Comparison of ENCODE assay signal across 16 mouse cellular contexts in the genomic region with DNA sequence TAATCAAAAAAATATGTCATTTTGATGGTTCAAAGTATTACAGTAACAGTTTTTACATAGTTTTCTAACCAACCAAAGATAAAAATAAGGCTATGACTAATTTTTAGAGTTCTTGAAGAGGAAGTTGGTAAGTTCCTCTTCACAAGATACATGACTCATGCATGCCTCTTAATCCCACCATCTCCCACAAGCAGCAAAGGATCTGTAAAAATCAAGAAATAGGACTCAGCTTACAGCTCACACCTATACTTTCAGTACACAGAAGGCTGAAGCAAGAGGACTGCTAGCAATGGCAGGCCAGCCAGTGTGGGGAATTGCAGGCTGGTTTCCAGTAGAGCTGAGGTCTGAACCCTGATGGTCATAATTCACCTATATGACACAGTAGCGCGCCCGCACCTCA. TPM values are rescaled to one million over a fixed set of nuclear protein-coding genes. Genes with fewer than 3 reads are reported as not detected.
DNase-seq lines count a peak whose midpoint lies in the region; ATAC-seq and TF ChIP-seq lines count a peak whose summit lies in the region.
"Had no signal": no experiment of that assay in that cellular context is flagged by ENCODE, and none has a peak within 500 bp of the region (broad histone marks: within the 10 kb centered on the region; RNA-seq: fewer than 3 reads in every experiment).

No protein-coding gene starts in this region.

- intact Hi-C loops in left cerebral cortex, adult 2 months (cut with DNase I) = no loop called here

- TF ChIP-seq CTCF in left cerebral cortex, adult 2 months (IDR thresholded peaks at IDR 0.05) = no peak

- H3K4me3 ChIP-seq in left cerebral cortex, adult 2 months = no peak overlapping the region
- H3K4me3 ChIP-seq: stomach, embryonic 15.5 days had no signal

- DNase-seq in left cerebral cortex, adult 2 months (ENCODE audit: extremely low spot score in 1 of 2, low spot score in 2 of 2) = no peak
- DNase-seq in left cerebral cortex, adult 8-10 months (ENCODE audit: low spot score in 2 of 2) = no peak
- peak; percentile 7 to 21 for DNase-seq in monocyte, adult 2 months (ENCODE audit: low read depth in 1 of 2, low spot score in 2 of 2)
- no peak for DNase-seq in gastrocnemius, postnatal 4 days (ENCODE audit: low spot score in 2 of 2)
- no peak for DNase-seq in layer of hippocampus, adult 11-12 months (ENCODE audit: low spot score)
- DNase-seq: cerebellum, adult 9-10 months; gastrocnemius, postnatal 36 days; kidney, adult 2 months had no signal

- peak; percentile 74 for ATAC-seq in CD4-positive, CD25-positive, alpha-beta regulatory T cell, adult 4 months
- ATAC-seq in granulocyte monocyte progenitor cell, adult 5-6 weeks (replicated peaks; ENCODE audit: poor library complexity, severe bottlenecking) = peak; percentile 99
- no peak for ATAC-seq in cerebellum, adult (ENCODE audit: insufficient number of reproducible peaks, low FRiP score, low TSS enrichment)
- ATAC-seq: midbrain, embryonic 16.5 days had no signal

- H3K27ac ChIP-seq in left cerebral cortex, adult 2 months = peak overlapping the region; percentile 56; the same call in 1 of the 2 replicates
- H3K27ac ChIP-seq: liver, embryonic 14.5 days; stomach, embryonic 15.5 days had no signal

RNA-seq across cellular contexts. Expression of gene Atf6, which starts 14.0 kb away (rescaled TPM):
- total RNA-seq in left cerebral cortex, adult 2 months (2021) = 10 to 100 TPM; 52.7 to 59.5 TPM
- 10 to 100 TPM; 51.3 to 62.1 (median 55.1) TPM for total RNA-seq in left cerebral cortex, adult 8-10 months (2022)
- 1 to 10 TPM; 5.8 to 8.8 TPM for polyA plus RNA-seq in CD4-positive, CD25-positive, alpha-beta regulatory T cell, adult 4 months (2017; shearing (Covaris generic))
- 19.2 and 27.1 TPM in 2 replicates for total RNA-seq in granulocyte monocyte progenitor cell, adult 5-6 weeks (2014; fragmentation: Nextera tagmentation)
- 27.5 and 30.5 TPM in 2 replicates for total RNA-seq in granulocyte monocyte progenitor cell, adult 5-6 weeks (2017)
- 10 to 100 TPM; 16.4 to 17.4 TPM for total RNA-seq in gastrocnemius, postnatal 4 days (2021)

RNA-seq across cellular contexts. Expression of gene Gm26620, which starts 31.3 kb away (rescaled TPM):
- under 1 TPM; 0.45 to 0.58 TPM for total RNA-seq in left cerebral cortex, adult 2 months (2021)
- total RNA-seq in left cerebral cortex, adult 8-10 months (2022) = under 1 TPM in 3 of 4 experiments, not detected in 1; 0.46 to 0.87 (median 0.48) TPM
- polyA plus RNA-seq in CD4-positive, CD25-positive, alpha-beta regulatory T cell, adult 4 months (2017; shearing (Covaris generic)) = not detected
- total RNA-seq in granulocyte monocyte progenitor cell, adult 5-6 weeks (2014; fragmentation: Nextera tagmentation) = not detected in 2 replicates
- not detected in 2 replicates for total RNA-seq in granulocyte monocyte progenitor cell, adult 5-6 weeks (2017)
- under 1 TPM; 0.59 to 0.67 TPM for total RNA-seq in gastrocnemius, postnatal 4 days (2021)

RNA-seq across cellular contexts. Expression of gene Dusp12, which starts 31.7 kb away (rescaled TPM):
- 10 to 100 TPM; 14.3 to 15.5 TPM for total RNA-seq in left cerebral cortex, adult 2 months (2021)
- 10 to 100 TPM; 17.1 to 23.1 (median 19.1) TPM for total RNA-seq in left cerebral cortex, adult 8-10 months (2022)
- 10 to 100 TPM; 14.8 to 16.1 TPM for polyA plus RNA-seq in CD4-positive, CD25-positive, alpha-beta regulatory T cell, adult 4 months (2017; shearing (Covaris generic))
- total RNA-seq in granulocyte monocyte progenitor cell, adult 5-6 weeks (2014; fragmentation: Nextera tagmentation) = 16.9 and 18.2 TPM in 2 replicates
- 10.3 and 10.9 TPM in 2 replicates for total RNA-seq in granulocyte monocyte progenitor cell, adult 5-6 weeks (2017)
- 10 to 100 TPM; 13.4 to 13.8 TPM for total RNA-seq in gastrocnemius, postnatal 4 days (2021)

RNA-seq across cellular contexts. Expression of gene Fcrlb, which starts 59.1 kb away (rescaled TPM):
- under 1 TPM; 0.97 to 0.98 TPM for total RNA-seq in left cerebral cortex, adult 2 months (2021)
- 1 to 10 TPM in 3 of 4 experiments, under 1 TPM in 1; 0.46 to 1.3 (median 1.1) TPM for total RNA-seq in left cerebral cortex, adult 8-10 months (2022)
- not detected for polyA plus RNA-seq in CD4-positive, CD25-positive, alpha-beta regulatory T cell, adult 4 months (2017; shearing (Covaris generic))
- total RNA-seq in granulocyte monocyte progenitor cell, adult 5-6 weeks (2014; fragmentation: Nextera tagmentation) = not detected in 2 replicates
- total RNA-seq in granulocyte monocyte progenitor cell, adult 5-6 weeks (2017) = not detected in 2 replicates
- total RNA-seq in gastrocnemius, postnatal 4 days (2021) = not detected
- total RNA-seq: adrenal gland, adult 18-20 months; gastrocnemius, postnatal 36 days; heart, postnatal 25 days had no signal

Comparison
In these comparisons a context has a peak if more than half of its experiments do, and no peak if none do; other contexts are left out.
1. DNase-seq: peak in monocyte, adult 2 months (2 of 2); none in left cerebral cortex, adult 2 months (0 of 2), left cerebral cortex, adult 8-10 months (0 of 2), gastrocnemius, postnatal 4 days (0 of 2) and layer of hippocampus, adult 11-12 months (single experiment).